Mouse (Mus musculus): Measurements from ENCODE around the gene Kank1. TPM values are rescaled to one million over a fixed set of nuclear protein-coding genes. Genes with fewer than 3 reads are reported as not detected.

Kank1 gene
- polyA plus RNA-seq, 1 experiment from 2014 or later = 23.0 TPM

DNA sequence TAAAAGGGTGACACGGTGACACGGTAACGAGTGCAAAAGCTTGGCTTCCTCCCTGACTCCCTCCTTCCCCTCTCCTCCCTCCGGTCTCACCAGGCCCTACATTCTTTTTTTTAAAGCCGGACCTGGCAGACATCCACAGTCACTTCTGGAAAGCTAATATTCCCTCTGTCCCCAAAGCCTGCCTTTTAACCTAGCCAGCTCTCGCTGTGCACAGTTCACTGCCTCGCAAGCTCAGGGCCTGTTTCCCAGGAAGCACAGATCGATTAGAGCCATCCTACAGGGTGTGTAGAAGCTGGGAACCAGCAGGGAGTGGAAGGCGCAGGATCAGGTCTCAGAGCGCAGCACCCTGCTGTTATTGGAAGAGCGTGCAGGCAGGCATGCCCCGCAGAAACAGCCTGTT, 138.2 kb downstream of the Kank1 start:
- Histone ChIP-seq H3K9me3 (ENCODE audit: control insufficient read depth, low read length) (no peaks in the 10 kb centered on the region), H3K27me3 (ENCODE audit: control insufficient read depth, insufficient read depth, low read length) (no peaks in the 10 kb centered on the region), H3K27ac (ENCODE audit: low read depth, low read length) (no peak overlapping the region), H3K4me1 (ENCODE audit: control insufficient read depth, insufficient read depth, low read length) (peaks cover 4% of the 10 kb centered on the region; the same call in 1 of the 2 replicates), H3K9ac (ENCODE audit: low read depth, low read length) (no peak overlapping the region), H3K4me2 (replicated peaks; ENCODE audit: low read depth, low read length) (no peak overlapping the region), H3K4me3 (ENCODE audit: low read length) (no peak overlapping the region), H3K36me3 (ENCODE audit: control insufficient read depth, insufficient read depth, low read length) (no peaks in the 10 kb centered on the region)
- WGBS = 11% methylated on average over 12 of the region's 12 CpGs
- ATAC-seq (ENCODE audit: low FRiP score, low TSS enrichment) = 0 out of 2 replicates have a peak, but pooled peaks have one; percentile 52

- Histone ChIP-seq H3K27ac (ENCODE audit: low read depth, low read length) (no peak overlapping the region), H3K4me2 (replicated peaks; ENCODE audit: low read depth, low read length) (no peak overlapping the region), H3K36me3 (ENCODE audit: control insufficient read depth, insufficient read depth, low read length) (no peaks in the 10 kb centered on the region), H3K4me3 (ENCODE audit: low read length) (no peak overlapping the region), H3K27me3 (ENCODE audit: control insufficient read depth, insufficient read depth, low read length) (no peaks in the 10 kb centered on the region), H3K9ac (ENCODE audit: low read depth, low read length) (no peak overlapping the region), H3K9me3 (ENCODE audit: control insufficient read depth, low read length) (no peaks in the 10 kb centered on the region), H3K4me1 (ENCODE audit: control insufficient read depth, insufficient read depth, low read length) (peaks cover 7% of the 10 kb centered on the region)
- ATAC-seq (ENCODE audit: low FRiP score, low TSS enrichment) = no peak
- 67% methylated on average over 13 of the region's 13 CpGs for WGBS
Measured at GRCm38 (mm10) chr19:25376871-25377270, 140.1 kb downstream of the Kank1 start.

- no peak overlapping the region for H3K9ac ChIP-seq (ENCODE audit: low read depth, low read length)
- no peak for ATAC-seq (ENCODE audit: low FRiP score, low TSS enrichment)
- no peak overlapping the region for H3K4me2 ChIP-seq (replicated peaks; ENCODE audit: low read depth, low read length)
- H3K36me3 ChIP-seq (ENCODE audit: control insufficient read depth, insufficient read depth, low read length) = no peaks in the 10 kb centered on the region
- H3K4me1 ChIP-seq (ENCODE audit: control insufficient read depth, insufficient read depth, low read length) = peaks cover 5% of the 10 kb centered on the region
- WGBS = 91% methylated on average over 9 of the region's 9 CpGs
- H3K4me3 ChIP-seq (ENCODE audit: low read length) = no peak overlapping the region
- H3K27me3 ChIP-seq (ENCODE audit: control insufficient read depth, insufficient read depth, low read length) = no peaks in the 10 kb centered on the region
- H3K9me3 ChIP-seq (ENCODE audit: control insufficient read depth, low read length) = no peaks in the 10 kb centered on the region
- H3K27ac ChIP-seq (ENCODE audit: low read depth, low read length) = no peak overlapping the region
Measured at GRCm38 (mm10) chr19:25380675-25381074, 143.9 kb downstream of the Kank1 start.

GRCm38 (mm10) chr19:25381972-25382371, 145.2 kb downstream of the Kank1 start:
- Histone ChIP-seq H3K9ac (ENCODE audit: low read depth, low read length) (no peak overlapping the region), H3K36me3 (ENCODE audit: control insufficient read depth, insufficient read depth, low read length) (no peaks in the 10 kb centered on the region), H3K9me3 (ENCODE audit: control insufficient read depth, low read length) (no peaks in the 10 kb centered on the region), H3K4me1 (ENCODE audit: control insufficient read depth, insufficient read depth, low read length) (peaks cover 5% of the 10 kb centered on the region), H3K4me2 (replicated peaks; ENCODE audit: low read depth, low read length) (no peak overlapping the region), H3K4me3 (ENCODE audit: low read length) (no peak overlapping the region), H3K27ac (ENCODE audit: low read depth, low read length) (no peak overlapping the region), H3K27me3 (ENCODE audit: control insufficient read depth, insufficient read depth, low read length) (no peaks in the 10 kb centered on the region)
- 24% methylated on average over 7 of the region's 7 CpGs for WGBS
- ATAC-seq (ENCODE audit: low FRiP score, low TSS enrichment) = no peak

DNA sequence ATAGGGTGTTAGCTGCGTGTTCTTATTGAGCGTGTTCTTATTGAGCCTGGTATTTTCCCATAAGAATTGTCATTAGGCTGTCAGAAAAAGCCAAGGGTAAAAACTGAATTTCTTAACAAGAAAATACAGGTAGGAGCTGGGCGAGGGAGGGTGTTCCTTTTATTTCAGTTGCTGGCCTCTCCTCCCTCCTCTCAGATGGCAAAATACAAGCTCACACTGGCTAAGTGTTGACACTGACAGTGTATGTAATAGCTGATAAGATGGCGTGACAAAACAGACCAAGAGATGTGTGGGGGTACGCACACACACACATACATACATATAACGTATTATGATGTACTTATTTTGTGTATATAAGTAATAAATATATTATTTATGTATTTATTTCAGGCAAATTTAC, 145.7 kb downstream of the Kank1 start:
- 83% methylated on average over 6 of the region's 6 CpGs for WGBS
- Histone ChIP-seq H3K27ac (ENCODE audit: low read depth, low read length) (no peak overlapping the region), H3K4me1 (ENCODE audit: control insufficient read depth, insufficient read depth, low read length) (peaks cover 5% of the 10 kb centered on the region)

DNA sequence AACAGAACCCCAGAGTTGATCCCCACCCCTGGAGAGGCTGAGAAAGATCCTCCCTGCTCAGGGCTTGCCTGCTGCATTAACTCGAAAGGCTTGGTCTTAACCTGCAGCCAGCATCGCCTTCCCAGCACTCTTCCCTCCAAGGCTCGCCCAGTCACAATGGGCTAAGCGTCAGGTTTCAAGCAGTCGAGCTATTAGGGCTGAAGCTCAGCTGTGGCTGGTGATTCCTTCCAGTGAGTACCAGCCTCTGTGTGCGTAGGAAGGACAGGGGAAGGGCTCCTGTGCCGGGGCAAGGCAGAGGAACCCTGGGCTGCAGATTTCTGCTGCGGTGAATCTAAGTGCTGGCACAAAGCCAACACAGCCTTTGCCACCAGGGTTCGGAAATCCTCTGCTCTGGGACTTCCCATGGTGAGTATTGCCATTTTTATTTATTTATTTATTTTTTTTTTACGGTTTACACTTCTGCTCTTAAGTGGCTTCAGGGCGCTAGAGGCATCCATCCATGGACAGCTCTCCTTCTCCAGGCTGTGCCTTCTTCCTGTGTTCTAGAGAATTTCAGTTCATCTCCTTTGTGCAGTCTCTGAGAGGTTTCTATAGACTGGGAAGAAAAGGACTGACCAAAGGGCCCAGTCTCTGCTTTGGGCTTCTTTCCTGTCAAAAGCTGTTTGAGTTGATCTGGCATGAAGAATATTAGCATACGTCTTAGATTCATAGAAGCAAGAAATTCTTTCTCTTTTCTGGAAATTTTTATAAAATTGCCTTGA, 146.8 kb downstream of the Kank1 start:
- WGBS = 13% methylated on average over 12 of the region's 12 CpGs
- peak; percentile 83 for ATAC-seq (ENCODE audit: low FRiP score, low TSS enrichment)

More for the DNA sequence above, 145.7 kb downstream of the Kank1 start:
- H3K27me3 ChIP-seq (ENCODE audit: control insufficient read depth, insufficient read depth, low read length) = no peaks in the 10 kb centered on the region
- H3K9me3 ChIP-seq (ENCODE audit: control insufficient read depth, low read length) = no peaks in the 10 kb centered on the region
- H3K4me2 ChIP-seq (replicated peaks; ENCODE audit: low read depth, low read length) = no peak overlapping the region
- H3K4me3 ChIP-seq (ENCODE audit: low read length) = no peak overlapping the region
- ATAC-seq (ENCODE audit: low FRiP score, low TSS enrichment) = no peak
- H3K9ac ChIP-seq (ENCODE audit: low read depth, low read length) = no peak overlapping the region
- H3K36me3 ChIP-seq (ENCODE audit: control insufficient read depth, insufficient read depth, low read length) = no peaks in the 10 kb centered on the region

GRCm38 (mm10) chr19:25385981-25386380, 149.2 kb downstream of the Kank1 start:
- Histone ChIP-seq H3K4me2 (replicated peaks; ENCODE audit: low read depth, low read length) (no peak overlapping the region), H3K9me3 (ENCODE audit: control insufficient read depth, low read length) (no peaks in the 10 kb centered on the region), H3K4me3 (ENCODE audit: low read length) (no peak overlapping the region), H3K27ac (ENCODE audit: low read depth, low read length) (no peak overlapping the region), H3K36me3 (ENCODE audit: control insufficient read depth, insufficient read depth, low read length) (no peaks in the 10 kb centered on the region), H3K27me3 (ENCODE audit: control insufficient read depth, insufficient read depth, low read length) (no peaks in the 10 kb centered on the region), H3K9ac (ENCODE audit: low read depth, low read length) (no peak overlapping the region), H3K4me1 (ENCODE audit: control insufficient read depth, insufficient read depth, low read length) (peaks cover 5% of the 10 kb centered on the region)
- no peak for ATAC-seq (ENCODE audit: low FRiP score, low TSS enrichment)
- WGBS = 73% methylated on average over 8 of the region's 8 CpGs

More for the DNA sequence above, 146.8 kb downstream of the Kank1 start:
- Histone ChIP-seq H3K36me3 (ENCODE audit: control insufficient read depth, insufficient read depth, low read length) (no peaks in the 10 kb centered on the region), H3K4me1 (ENCODE audit: control insufficient read depth, insufficient read depth, low read length) (peaks cover 5% of the 10 kb centered on the region), H3K9me3 (ENCODE audit: control insufficient read depth, low read length) (no peaks in the 10 kb centered on the region), H3K27ac (ENCODE audit: low read depth, low read length) (no peak overlapping the region), H3K27me3 (ENCODE audit: control insufficient read depth, insufficient read depth, low read length) (no peaks in the 10 kb centered on the region), H3K4me2 (replicated peaks; ENCODE audit: low read depth, low read length) (0 out of 2 replicates have a peak overlapping the region, but pooled peaks have one; percentile 4), H3K4me3 (ENCODE audit: low read length) (no peak overlapping the region), H3K9ac (ENCODE audit: low read depth, low read length) (no peak overlapping the region)

DNA sequence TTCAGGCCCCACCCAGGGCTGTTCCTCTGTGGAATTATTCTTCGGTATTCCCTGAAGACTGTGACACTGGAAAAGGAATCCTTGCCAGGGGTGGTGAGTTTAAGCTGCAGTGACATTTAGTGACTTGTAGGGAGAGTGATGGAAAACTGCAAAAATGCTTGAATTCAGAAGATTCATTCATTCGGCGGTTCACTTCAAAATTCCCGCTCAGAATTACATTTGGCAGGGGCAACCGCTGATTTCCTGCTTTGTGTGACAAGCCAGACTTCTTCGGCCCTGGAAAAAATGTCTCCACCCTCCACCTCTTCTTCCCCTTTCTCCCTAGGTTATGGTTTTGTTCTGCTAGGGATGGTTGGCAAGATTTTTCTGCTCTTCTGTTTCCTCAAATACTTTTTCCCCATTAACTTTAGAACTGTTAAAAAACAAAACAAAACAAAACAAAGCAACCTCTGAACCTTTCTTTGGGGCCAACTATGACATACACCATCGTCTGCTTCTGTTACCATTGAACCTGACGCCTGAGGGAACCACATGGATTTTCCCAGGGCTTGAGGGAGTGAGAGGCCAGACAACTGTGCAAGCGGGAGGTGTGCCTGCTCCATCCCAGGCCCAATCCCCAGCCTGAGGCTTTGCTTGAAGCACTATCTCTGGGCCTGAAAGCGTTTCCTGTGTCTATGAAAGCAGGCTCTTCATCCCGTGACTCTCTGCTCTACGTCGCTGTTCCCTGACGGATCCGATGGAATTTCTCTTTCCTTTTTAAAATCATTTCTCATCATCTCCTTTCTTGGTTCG, 150.1 kb downstream of the Kank1 start:
- no peak overlapping the region for H3K9ac ChIP-seq (ENCODE audit: low read depth, low read length)
- no peak for ATAC-seq (ENCODE audit: low FRiP score, low TSS enrichment)
- H3K36me3 ChIP-seq (ENCODE audit: control insufficient read depth, insufficient read depth, low read length) = no peaks in the 10 kb centered on the region
- H3K27ac ChIP-seq (ENCODE audit: low read depth, low read length) = no peak overlapping the region
- H3K4me2 ChIP-seq (replicated peaks; ENCODE audit: low read depth, low read length) = no peak overlapping the region
- WGBS = 82% methylated on average over 16 of the region's 16 CpGs
- no peak overlapping the region for H3K4me3 ChIP-seq (ENCODE audit: low read length)
- no peaks in the 10 kb centered on the region for H3K27me3 ChIP-seq (ENCODE audit: control insufficient read depth, insufficient read depth, low read length)
- H3K4me1 ChIP-seq (ENCODE audit: control insufficient read depth, insufficient read depth, low read length) = peaks cover 2% of the 10 kb centered on the region; the same call in 1 of the 2 replicates
- no peaks in the 10 kb centered on the region for H3K9me3 ChIP-seq (ENCODE audit: control insufficient read depth, low read length)

GRCm38 (mm10) chr19:25387902-25388301, 151.1 kb downstream of the Kank1 start:
- no peak for ATAC-seq (ENCODE audit: low FRiP score, low TSS enrichment)
- Histone ChIP-seq H3K27me3 (ENCODE audit: control insufficient read depth, insufficient read depth, low read length) (no peaks in the 10 kb centered on the region), H3K27ac (ENCODE audit: low read depth, low read length) (no peak overlapping the region), H3K4me3 (ENCODE audit: low read length) (no peak overlapping the region), H3K4me1 (ENCODE audit: control insufficient read depth, insufficient read depth, low read length) (peaks cover 2% of the 10 kb centered on the region; the same call in 1 of the 2 replicates), H3K36me3 (ENCODE audit: control insufficient read depth, insufficient read depth, low read length) (no peaks in the 10 kb centered on the region), H3K9ac (ENCODE audit: low read depth, low read length) (no peak overlapping the region), H3K4me2 (replicated peaks; ENCODE audit: low read depth, low read length) (no peak overlapping the region), H3K9me3 (ENCODE audit: control insufficient read depth, low read length) (no peaks in the 10 kb centered on the region)
- 90% methylated on average over 18 of the region's 18 CpGs for WGBS
